9 mouse cellular contexts compared by ENCODE assay signal in the genomic region with DNA sequence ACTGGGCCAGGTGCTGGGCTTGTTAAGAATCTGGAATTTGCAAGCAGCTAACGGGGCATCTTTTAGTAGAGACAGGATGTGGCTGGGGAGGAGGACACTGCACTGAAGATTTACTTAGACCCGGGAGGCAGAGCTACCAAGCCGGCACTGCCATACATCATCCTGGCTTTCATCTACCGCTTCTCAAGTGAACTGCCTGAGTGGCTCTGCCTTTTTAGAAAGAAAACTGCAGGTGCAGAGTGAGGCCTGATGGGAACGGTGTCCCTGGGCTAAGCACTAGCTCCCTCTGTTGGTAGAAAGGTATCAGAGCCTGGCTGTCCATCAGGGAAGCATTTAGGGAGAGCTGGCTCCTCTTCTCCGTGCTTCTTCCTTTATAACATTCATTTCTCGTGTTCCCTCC. TPM values are rescaled to one million over a fixed set of nuclear protein-coding genes. Genes with fewer than 3 reads are reported as not detected.
A peak's percentile ranks its signal among the peaks of the same experiment; 100 is the strongest.
DNase-seq lines count a peak whose midpoint lies in the region; ATAC-seq and TF ChIP-seq lines count a peak whose summit lies in the region.
"Had no signal": no experiment of that assay in that cellular context is flagged by ENCODE, and none has a peak within 500 bp of the region (broad histone marks: within the 10 kb centered on the region; RNA-seq: fewer than 3 reads in every experiment).

No protein-coding gene starts in this region.

- no peaks in the 10 kb centered on the region for H3K4me1 ChIP-seq in limb, embryonic 11.5 days (ENCODE audit: control insufficient read depth, insufficient read depth, low read length)
- no peaks in the 10 kb centered on the region for H3K4me1 ChIP-seq in limb, embryonic 10.5 days
- no peaks in the 10 kb centered on the region for H3K4me1 ChIP-seq in cortical plate, adult 2 months (ENCODE audit: control insufficient read depth, insufficient read depth, low read length)
- H3K4me1 ChIP-seq: limb, embryonic 15.5 days had no signal

- no peaks in the 10 kb centered on the region for H3K27me3 ChIP-seq in limb, embryonic 11.5 days (ENCODE audit: control insufficient read depth, insufficient read depth, low read length)
- no peaks in the 10 kb centered on the region for H3K27me3 ChIP-seq in limb, embryonic 10.5 days (ENCODE audit: low read depth, poor library complexity, severe bottlenecking)
- H3K27me3 ChIP-seq: limb, embryonic 15.5 days had no signal

- H3K4me3 ChIP-seq in limb, embryonic 11.5 days (ENCODE audit: low read depth, low read length) = no peak overlapping the region
- H3K4me3 ChIP-seq in limb, embryonic 10.5 days = no peak overlapping the region
- H3K4me3 ChIP-seq in cortical plate, adult 2 months (ENCODE audit: insufficient read depth, low read length) = no peak overlapping the region
- H3K4me3 ChIP-seq: limb, embryonic 15.5 days had no signal

- TF ChIP-seq POLR2A in cortical plate, adult 2 months (IDR thresholded peaks at IDR 0.05; ENCODE audit: extremely low read depth, insufficient read depth, low read length) = peak; percentile 32; the same call in 1 of the 2 replicates

- TF ChIP-seq CTCF in cortical plate, adult 2 months (IDR thresholded peaks at IDR 0.05; ENCODE audit: extremely low read depth, insufficient read depth, low read length) = peak; percentile 89

- H3K4me2 ChIP-seq in limb, embryonic 11.5 days (ENCODE audit: low read depth, severe bottlenecking) = no peak overlapping the region
- H3K4me2 ChIP-seq: limb, embryonic 15.5 days had no signal

- H3K9me3 ChIP-seq in limb, embryonic 11.5 days (ENCODE audit: control insufficient read depth, low read length) = no peaks in the 10 kb centered on the region
- no peaks in the 10 kb centered on the region for H3K9me3 ChIP-seq in limb, embryonic 10.5 days (replicated peaks)
- H3K9me3 ChIP-seq: limb, embryonic 15.5 days had no signal

- no peak overlapping the region for H3K9ac ChIP-seq in limb, embryonic 11.5 days (ENCODE audit: low read length)
- H3K9ac ChIP-seq: limb, embryonic 15.5 days had no signal

- no peak for ATAC-seq in limb, embryonic 11.5 days (ENCODE audit: insufficient number of reproducible peaks, low FRiP score, low TSS enrichment, low read depth)

- peaks cover 9% of the 10 kb centered on the region for H3K36me3 ChIP-seq in limb, embryonic 11.5 days (ENCODE audit: control insufficient read depth, insufficient read depth, low read length)
- peaks cover 67% of the 10 kb centered on the region for H3K36me3 ChIP-seq in limb, embryonic 10.5 days

- peak; percentile 44 for DNase-seq in limb, embryonic 11.5 days (ENCODE audit: low spot score)
- DNase-seq in limb, embryonic 10.5 days (ENCODE audit: low spot score) = no peak
- peak; percentile 55 for DNase-seq in T-cell, adult 2 months (ENCODE audit: low spot score)
- peak; percentile 44 for DNase-seq in liver
- DNase-seq in retina, postnatal 7 days (ENCODE audit: low read depth, low spot score) = peak; percentile 40
- no peak for DNase-seq in adrenal gland, postnatal 4 days (ENCODE audit: low spot score in 2 of 2)
- DNase-seq in gastrocnemius, postnatal 10 days = no peak

- WGBS in limb, embryonic 11.5 days = 21% methylated on average over 7 of the region's 7 CpGs
- WGBS in limb, embryonic 10.5 days = 33% methylated on average over 7 of the region's 7 CpGs

- H3K27ac ChIP-seq in limb, embryonic 11.5 days (replicated peaks; ENCODE audit: low read depth, low read length) = no peak overlapping the region
- H3K27ac ChIP-seq in limb, embryonic 10.5 days = no peak overlapping the region
- H3K27ac ChIP-seq in cortical plate, adult 2 months (ENCODE audit: insufficient read depth, low read length) = no peak overlapping the region
- H3K27ac ChIP-seq: limb, embryonic 15.5 days had no signal

RNA-seq across cellular contexts. Expression of a gene that starts 25.3 kb away (rescaled TPM):
- polyA plus RNA-seq in limb, embryonic 11.5 days (2014; fragmentation: Nextera tagmentation; extraction: Ambion mirVana) = 12.7 and 13.4 TPM in 2 replicates
- 10.1 and 13.6 TPM in 2 replicates for polyA plus RNA-seq in limb, embryonic 10.5 days (2016; fragmentation: Nextera tagmentation; extraction: Ambion mirVana)
- polyA plus RNA-seq in cortical plate, adult 2 months (2012; rRNA removed) = 51.9 and 53.2 TPM in 2 replicates
- total RNA-seq in adrenal gland, postnatal 4 days (2021) = 10 to 100 TPM; 38.8 to 40.3 TPM
- 10 to 100 TPM; 17.2 to 17.7 TPM for total RNA-seq in gastrocnemius, postnatal 10 days (2021)

RNA-seq across cellular contexts. Expression of a gene that starts 25.7 kb away (rescaled TPM):
- 0.13 TPM in 1 of 2 replicates, not detected in the other for polyA plus RNA-seq in limb, embryonic 11.5 days (2014; fragmentation: Nextera tagmentation; extraction: Ambion mirVana)
- polyA plus RNA-seq in limb, embryonic 10.5 days (2016; fragmentation: Nextera tagmentation; extraction: Ambion mirVana) = not detected in 2 replicates
- polyA plus RNA-seq in cortical plate, adult 2 months (2012; rRNA removed) = 0.23 and 0.36 TPM in 2 replicates
- total RNA-seq in adrenal gland, postnatal 4 days (2021) = under 1 TPM in 1 of 2 experiments, not detected in 1; 0.22 TPM
- total RNA-seq in gastrocnemius, postnatal 10 days (2021) = not detected

RNA-seq across cellular contexts. Expression of a gene that starts 29.8 kb away (rescaled TPM):
- polyA plus RNA-seq in limb, embryonic 11.5 days (2014; fragmentation: Nextera tagmentation; extraction: Ambion mirVana) = 2.6 and 4.1 TPM in 2 replicates
- 1.9 and 3.0 TPM in 2 replicates for polyA plus RNA-seq in limb, embryonic 10.5 days (2016; fragmentation: Nextera tagmentation; extraction: Ambion mirVana)
- polyA plus RNA-seq in cortical plate, adult 2 months (2012; rRNA removed) = 15.1 and 15.8 TPM in 2 replicates
- total RNA-seq in adrenal gland, postnatal 4 days (2021) = 10 to 100 TPM; 26.9 to 30.7 TPM
- 10 to 100 TPM; 33.2 to 36.7 TPM for total RNA-seq in gastrocnemius, postnatal 10 days (2021)

RNA-seq across cellular contexts. Expression of a gene that starts 30.7 kb away (rescaled TPM):
- 0.04 and 0.21 TPM in 2 replicates for polyA plus RNA-seq in limb, embryonic 11.5 days (2014; fragmentation: Nextera tagmentation; extraction: Ambion mirVana)
- 0.04 and 0.09 TPM in 2 replicates for polyA plus RNA-seq in limb, embryonic 10.5 days (2016; fragmentation: Nextera tagmentation; extraction: Ambion mirVana)
- polyA plus RNA-seq in cortical plate, adult 2 months (2012; rRNA removed) = 89.5 and 92.4 TPM in 2 replicates
- total RNA-seq in adrenal gland, postnatal 4 days (2021) = 1 to 10 TPM; 3.9 to 4.1 TPM
- 1 to 10 TPM; 4.2 to 4.3 TPM for total RNA-seq in gastrocnemius, postnatal 10 days (2021)

RNA-seq across cellular contexts. Expression of a gene that starts 44.8 kb away (rescaled TPM):
- polyA plus RNA-seq in limb, embryonic 11.5 days (2014; fragmentation: Nextera tagmentation; extraction: Ambion mirVana) = 60.4 and 67.2 TPM in 2 replicates
- polyA plus RNA-seq in limb, embryonic 10.5 days (2016; fragmentation: Nextera tagmentation; extraction: Ambion mirVana) = 54.2 and 61.5 TPM in 2 replicates
- 65.8 and 69.6 TPM in 2 replicates for polyA plus RNA-seq in cortical plate, adult 2 months (2012; rRNA removed)
- total RNA-seq in adrenal gland, postnatal 4 days (2021) = 10 to 100 TPM; 85.7 to 96.0 TPM
- total RNA-seq in gastrocnemius, postnatal 10 days (2021) = 10 to 100 TPM; 70.5 to 72.8 TPM

Comparison
In these comparisons a context has a peak if more than half of its experiments do, and no peak if none do; other contexts are left out.
1. DNase-seq: peak in limb, embryonic 11.5 days (single experiment), T-cell, adult 2 months (single experiment), liver (single experiment) and retina, postnatal 7 days (single experiment); none in limb, embryonic 10.5 days (single experiment), adrenal gland, postnatal 4 days (0 of 2) and gastrocnemius, postnatal 10 days (single experiment).